Mouse (Mus musculus) CH12.LX (cell line): Measurements from ENCODE around the gene Tekt3.

Experiments used
- CHD2 ChIP-seq: IDR thresholded peaks from 2 replicates; pipeline ENCODE4 v1.6.1; 2011; ENCODE audit warnings: low read length, improper control_type of control experiment
- CTCF ChIP-seq, 2 experiments: IDR thresholded peaks in 1 of 2; conservative IDR thresholded peaks in 1 of 2; 2 replicates each; pipeline ENCODE4 v1.5.1; 2011 to 2012; ENCODE audit warnings: low read depth in 2 of 2, low read length in 2 of 2, improper control_type of control experiment in 1 of 2, inconsistent platforms in 1 of 2, mild to moderate bottlenecking in 1 of 2, moderate library complexity in 1 of 2
- E2F4 ChIP-seq: IDR thresholded peaks from 2 replicates; pipeline ENCODE4 v1.6.1; 2011; ENCODE audit warnings: low read depth, low read length, improper control_type of control experiment; ENCODE audit not compliant: insufficient replicate concordance
- EP300 ChIP-seq: IDR thresholded peaks from 2 replicates; pipeline ENCODE4 v1.6.1; 2011; ENCODE audit warnings: low read length, improper control_type of control experiment
- IRF4 ChIP-seq: IDR thresholded peaks from 2 replicates; pipeline ENCODE4 v1.6.1; 2014; ENCODE audit warnings: low read depth, mild to moderate bottlenecking, inconsistent platforms, low read length, improper control_type of control experiment
- MAX ChIP-seq: IDR thresholded peaks from 2 replicates; pipeline ENCODE4 v1.6.1; 2011; ENCODE audit warnings: low read length, improper control_type of control experiment
- MAZ ChIP-seq: IDR thresholded peaks from 2 replicates; pipeline ENCODE4 v1.6.1; 2012; ENCODE audit warnings: low read depth, mild to moderate bottlenecking, inconsistent platforms, low read length, improper control_type of control experiment, moderate library complexity
- NRF1 ChIP-seq: IDR thresholded peaks from 2 replicates; pipeline ENCODE4 v1.6.1; 2014; ENCODE audit warnings: low read depth, mild to moderate bottlenecking, inconsistent platforms, low read length, improper control_type of control experiment, moderate library complexity
- POLR2A ChIP-seq: IDR thresholded peaks from 2 replicates; pipeline ENCODE4 v1.6.1; 2011; ENCODE audit warnings: low read depth, mild to moderate bottlenecking, improper control_type of control experiment, low read length
- SIN3A ChIP-seq: IDR thresholded peaks from 2 replicates; pipeline ENCODE4 v1.6.1; 2012; ENCODE audit warnings: low read length, improper control_type of control experiment, inconsistent platforms
- SMC3 ChIP-seq: IDR thresholded peaks from 2 replicates; pipeline ENCODE4 v1.6.1; 2011; ENCODE audit warnings: low read depth, low read length, improper control_type of control experiment
- TBP ChIP-seq: conservative IDR thresholded peaks from 2 replicates; pipeline ENCODE4 v1.6.1; 2011; ENCODE audit warnings: low read depth, low read length, improper control_type of control experiment
- ZC3H11A ChIP-seq: IDR thresholded peaks from 2 replicates; pipeline ENCODE4 v1.6.1; 2012; ENCODE audit warnings: low read depth, mild to moderate bottlenecking, inconsistent platforms, low read length, improper control_type of control experiment
- ZKSCAN1 ChIP-seq: IDR thresholded peaks from 2 replicates; pipeline ENCODE4 v1.6.1; 2012; ENCODE audit warnings: low read depth, inconsistent platforms, low read length, improper control_type of control experiment, borderline replicate concordance

- no peak for TF ChIP-seq CTCF (conservative IDR thresholded peaks at IDR 0.05 in 1 of 2, IDR thresholded peaks at IDR 0.05 in 1 of 2; ENCODE audit: low read depth in 2 of 2, low read length in 2 of 2)
- TF ChIP-seq MAX: no peak
- no peak for TF ChIP-seq MAZ
- TF ChIP-seq ZKSCAN1: no peak
- TF ChIP-seq CHD2: no peak
- no peak for TF ChIP-seq IRF4
- TF ChIP-seq ZC3H11A: no peak
- no peak for TF ChIP-seq POLR2A
- TF ChIP-seq SMC3: no peak
- TF ChIP-seq E2F4: no peak
- no peak for TF ChIP-seq EP300
- no peak for TF ChIP-seq SIN3A
- TF ChIP-seq NRF1: no peak
- TF ChIP-seq TBP: no peak
These were observed 53.6 kb downstream of the Tekt3 start for GRCm38 (mm10) chr11:63114807-63115641.
